Mouse (Mus musculus): ENCODE data around the gene Socs2. TPM values are rescaled to one million over a fixed set of nuclear protein-coding genes. Genes with fewer than 3 reads are reported as not detected.

Gene Socs2
- total and polyA plus RNA-seq, 2 experiments = 5.3 to 53.8 TPM

GRCm38 (mm10) chr10:95336781-95337544 is 80.0 kb downstream of the Socs2 start:
- no peak overlapping the region for H3K4me3 ChIP-seq (ENCODE audit: insufficient read depth, low read depth, low read length)
- no peaks in the 10 kb centered on the region for H3K79me2 ChIP-seq (ENCODE audit: control insufficient read depth, insufficient read depth, low read length)
- WGBS = 53% methylated on average over 4 of the region's 4 CpGs
- no peak overlapping the region for H3K9ac ChIP-seq (ENCODE audit: low read depth, low read length)
- H3K27ac ChIP-seq (replicated peaks; ENCODE audit: insufficient read depth, low read depth, low read length) = no peak overlapping the region
- no peak for TF ChIP-seq CTCF (IDR thresholded peaks at IDR 0.05; ENCODE audit: low read depth, low read length)
- TF ChIP-seq POLR2A (IDR thresholded peaks at IDR 0.05; ENCODE audit: extremely low read depth, insufficient read depth, low read length) = no peak
- DNase-seq (ENCODE audit: extremely low read depth, low read depth, low spot score) = no peak
- H3K27me3 ChIP-seq (ENCODE audit: control insufficient read depth, insufficient read depth, low read length) = no peaks in the 10 kb centered on the region
- H3K4me1 ChIP-seq (ENCODE audit: control insufficient read depth, insufficient read depth, low read length) = peaks cover 4% of the 10 kb centered on the region; the same call in 1 of the 2 replicates
- H3K36me3 ChIP-seq (ENCODE audit: control insufficient read depth, insufficient read depth, low read length) = no peaks in the 10 kb centered on the region

Other genes starting within 250 kb of the Socs2 start
- gene Cradd, start 93.0 kb downstream of the Socs2 start, total RNA-seq (2014; rRNA removed) = 8.9 and 10.6 TPM in 2 replicates
- 24.7 and 34.7 TPM in 2 replicates for gene Cradd, start 93.0 kb downstream of the Socs2 start, polyA plus RNA-seq (2012; rRNA removed)
- 84.1 and 98.5 TPM in 2 replicates for gene Mrpl42, start 84.8 kb upstream of the Socs2 start, total RNA-seq (2014; rRNA removed)
- 73.1 and 78.5 TPM in 2 replicates for gene Mrpl42, start 84.8 kb upstream of the Socs2 start, polyA plus RNA-seq (2012; rRNA removed)
- gene Ube2n, start 98.0 kb upstream of the Socs2 start, total RNA-seq (2014; rRNA removed) = 29.6 and 34.1 TPM in 2 replicates
- 19.1 and 19.2 TPM in 2 replicates for gene Ube2n, start 98.0 kb upstream of the Socs2 start, polyA plus RNA-seq (2012; rRNA removed)
- gene Nudt4, start 147.0 kb upstream of the Socs2 start, total RNA-seq (2014; rRNA removed) = 88.2 and 91.5 TPM in 2 replicates
- gene Nudt4, start 147.0 kb upstream of the Socs2 start, polyA plus RNA-seq (2012; rRNA removed) = 36.7 and 37.2 TPM in 2 replicates